Mouse (Mus musculus) thymus, postnatal 36 days (tissue): ENCODE results near the gene Kif28.
"Not testable (repeated sequence)": the region's sequence is repeated elsewhere in the genome, so short reads cannot be mapped to it uniquely, and the experiment has no call there.

Source experiments
- DNase-seq, 2 experiments: peaks; one replicate each; pipeline ENCODE4 v3.0.0; 2022; ENCODE audit warnings: mixed read lengths in 2 of 2

Kif28 gene

GRCm38 (mm10) chr1:179745171-179745570, at the start of gene Kif28:
Gene Kif28, minus strand, starts transcription at chr1:179745271.
- DNase-seq, result no peak

DNA sequence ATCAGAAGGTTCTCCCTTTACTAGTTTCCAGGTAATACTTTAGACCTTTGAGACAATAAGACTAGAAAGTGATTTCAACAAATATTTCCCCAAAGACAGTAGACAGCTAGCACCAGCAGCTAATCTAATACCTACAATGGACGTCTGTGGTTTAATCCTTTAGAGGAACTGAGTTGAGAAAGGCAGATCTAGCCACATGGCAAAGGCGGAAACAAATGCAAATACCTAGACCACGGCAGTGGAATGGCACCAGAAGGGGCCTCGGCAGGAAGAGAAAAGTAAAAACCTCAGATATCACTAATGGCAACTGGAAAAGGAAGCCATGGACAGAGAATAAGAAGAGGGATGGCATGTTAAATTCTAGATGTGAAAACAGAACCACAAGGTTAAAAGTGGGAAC, 42.2 kb upstream of the Kif28 start:
- no peak for DNase-seq

GRCm38 (mm10) chr1:179785502-179785901, 40.4 kb upstream of the Kif28 start:
- no peak for DNase-seq

DNA sequence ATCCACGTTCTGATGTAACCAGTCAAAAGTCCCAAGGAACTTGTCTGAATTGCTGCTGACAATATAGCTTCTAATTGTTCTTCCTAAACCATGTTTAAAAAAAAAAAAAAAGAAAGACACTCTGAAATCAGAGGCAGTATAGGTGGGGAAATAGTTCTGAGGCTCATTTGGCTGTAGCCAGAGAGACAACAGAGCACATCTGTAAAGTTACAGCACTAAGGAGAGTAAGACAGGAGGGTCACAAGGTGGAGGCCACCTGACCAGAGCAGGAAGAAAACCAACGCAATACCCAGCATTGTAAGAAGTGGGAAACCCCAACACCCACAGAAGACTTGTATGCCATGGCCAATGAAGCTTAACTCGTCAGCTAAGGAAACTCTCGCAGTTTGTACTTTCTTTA, 39.0 kb upstream of the Kif28 start:
- no peak for DNase-seq

DNA sequence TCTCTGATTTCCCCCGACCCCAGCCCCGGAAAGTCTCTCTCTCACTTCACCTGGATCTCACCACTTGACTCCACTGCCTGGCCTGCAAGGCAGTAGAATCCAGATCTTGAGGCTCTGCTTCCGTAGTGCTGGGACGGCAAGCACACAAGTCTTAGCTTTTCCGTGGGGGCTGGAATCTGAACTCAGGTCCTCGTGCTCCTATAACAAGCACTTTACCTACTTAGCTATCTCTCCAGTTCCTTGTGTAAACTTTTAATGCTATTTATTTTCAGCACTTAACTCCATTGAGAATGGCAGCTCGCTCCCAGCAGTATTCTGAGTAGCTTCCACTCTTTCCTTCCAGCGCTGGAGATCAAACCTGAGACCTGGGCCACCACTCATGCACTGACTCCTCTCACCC, 31.8 kb upstream of the Kif28 start:
- no peak for DNase-seq

DNA sequence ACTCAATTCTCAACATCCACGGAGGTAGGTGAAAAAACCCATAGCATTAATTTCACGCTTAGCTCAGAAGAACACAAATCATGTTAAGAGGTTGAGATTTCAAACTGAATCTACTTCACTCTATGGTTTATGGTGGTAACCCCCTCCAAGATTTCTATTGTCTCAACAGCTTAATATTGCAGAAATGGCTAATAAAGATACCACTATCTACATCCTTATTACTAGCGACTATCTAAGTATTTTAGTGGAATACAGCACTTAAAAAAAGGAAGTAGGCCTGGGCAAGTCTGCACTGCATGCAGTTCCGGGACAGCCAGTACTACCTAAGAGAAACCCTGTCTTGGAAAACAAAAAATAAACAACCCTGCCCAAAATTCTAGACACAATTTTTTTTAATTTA, 15.5 kb upstream of the Kif28 start:
- DNase-seq, result no peak

DNA sequence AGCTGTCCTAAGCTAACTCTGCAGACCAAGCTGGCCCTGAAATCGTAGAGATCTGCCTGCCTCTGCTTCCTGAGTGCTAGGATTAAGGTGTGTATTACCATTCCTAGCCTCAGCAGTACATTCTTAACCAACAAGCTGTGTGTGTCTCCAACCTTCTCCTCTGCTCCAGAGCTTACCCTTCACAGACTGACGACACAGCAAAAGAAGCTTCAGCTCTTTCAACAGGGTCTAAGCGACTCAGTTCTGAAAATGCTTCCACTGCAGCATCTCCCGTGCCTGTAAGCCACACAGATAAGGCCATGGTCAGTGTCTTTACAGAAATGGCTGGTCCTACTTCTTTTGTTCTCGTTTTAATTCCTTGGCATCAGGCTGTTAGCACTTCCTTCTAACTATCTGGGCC, 15.0 kb upstream of the Kif28 start:
- no peak for DNase-seq

GRCm38 (mm10) chr1:179756477-179756876, 11.4 kb upstream of the Kif28 start:
- no peak for DNase-seq

DNA sequence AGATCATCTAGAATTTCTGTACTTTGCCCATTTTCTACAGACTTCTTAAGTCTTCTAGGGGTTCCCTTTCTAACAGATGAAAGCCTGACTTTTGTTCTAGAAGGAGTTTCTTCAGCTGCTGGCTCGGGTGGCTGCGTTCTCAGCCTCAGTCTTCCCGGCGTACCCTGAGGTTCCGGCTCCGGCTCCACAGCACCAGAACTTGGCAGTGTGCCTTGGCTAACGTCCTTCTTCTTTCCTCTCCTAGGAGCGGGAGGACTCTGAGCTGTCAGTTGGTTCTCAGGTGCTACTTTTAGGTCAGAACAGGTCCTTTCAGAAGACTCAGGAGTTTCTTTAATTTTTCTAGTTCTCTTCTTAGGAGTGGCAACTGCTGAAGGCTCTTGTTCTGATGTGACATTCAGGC, 7.9 kb upstream of the Kif28 start:
- DNase-seq, result no peak

- no peak for DNase-seq
Observed at GRCm38 (mm10) chr1:179752276-179752675, 7.2 kb upstream of the Kif28 start.

- DNase-seq, result no peak
Observed at GRCm38 (mm10) chr1:179743593-179744193, 1.4 kb downstream of the Kif28 start.

- DNase-seq, result no peak
Observed at GRCm38 (mm10) chr1:179736483-179736882, 8.6 kb downstream of the Kif28 start.

DNA sequence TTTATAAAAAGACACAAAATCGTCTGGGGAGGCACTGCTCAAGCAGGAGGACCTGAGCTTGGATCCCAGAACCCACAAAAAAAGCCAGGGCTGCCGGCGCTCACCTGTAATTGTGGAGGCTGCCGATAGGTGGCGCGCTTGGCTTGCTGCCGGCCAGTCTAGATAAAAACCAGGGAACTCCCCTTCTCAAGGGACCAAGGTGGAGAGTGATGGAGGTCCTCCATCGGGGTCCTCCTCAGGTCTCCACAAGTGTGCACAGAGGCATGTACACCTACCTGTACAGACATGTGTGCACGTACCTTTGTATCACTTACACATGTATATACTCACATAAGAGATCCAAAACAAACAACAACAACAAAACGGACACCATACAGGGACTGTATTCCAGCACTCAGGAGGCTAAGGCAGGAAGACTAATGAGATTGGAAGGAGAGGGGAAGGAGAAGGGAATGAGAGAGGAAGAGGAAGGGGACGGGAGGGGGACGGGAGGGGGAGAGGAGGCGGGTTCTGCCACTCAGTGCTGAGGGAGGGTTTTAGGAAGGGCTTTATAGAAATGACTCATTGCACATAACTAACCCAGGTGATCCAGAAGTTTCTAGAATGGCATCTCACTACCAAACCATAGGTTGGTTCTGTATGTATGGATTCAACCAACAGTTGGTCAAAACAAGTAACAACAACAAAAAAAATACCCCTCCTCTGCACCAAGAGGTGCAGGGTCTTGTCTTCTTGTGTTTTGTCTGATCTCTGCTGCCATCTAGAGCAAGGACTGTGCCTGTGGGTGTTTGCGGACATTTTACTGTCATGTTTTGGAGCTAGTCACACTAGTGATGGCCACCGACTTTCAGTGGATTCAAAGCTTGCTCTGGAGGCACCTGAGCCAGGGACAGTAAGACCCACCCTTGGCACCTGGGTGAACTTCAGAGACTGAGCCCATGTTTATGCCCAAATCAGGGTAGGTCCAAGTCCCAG, 10.3 kb downstream of the Kif28 start:
- peak; percentile 65 to 71 for DNase-seq

DNA sequence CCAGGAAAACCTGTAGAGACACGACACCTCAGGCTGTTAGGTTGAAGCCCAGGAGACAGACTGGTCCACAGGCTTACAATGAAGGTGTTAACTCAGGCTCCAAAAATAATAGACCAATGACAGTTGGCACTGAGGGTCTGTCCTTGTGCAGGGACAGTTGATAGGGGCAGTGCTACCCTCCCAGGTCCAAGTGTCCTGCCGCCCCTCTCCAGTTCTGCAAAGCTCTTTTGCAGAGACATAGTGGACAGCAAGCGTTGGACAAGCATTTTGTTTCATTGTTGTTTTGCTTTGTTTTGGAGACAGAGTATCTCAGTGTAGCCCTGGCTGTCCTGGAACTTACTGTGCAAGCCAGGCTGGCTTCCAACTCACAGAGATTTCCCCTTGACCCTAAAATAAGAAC, 13.7 kb downstream of the Kif28 start:
- no peak for DNase-seq

- no peak for DNase-seq
Observed at GRCm38 (mm10) chr1:179728661-179729060, 16.4 kb downstream of the Kif28 start.

DNA sequence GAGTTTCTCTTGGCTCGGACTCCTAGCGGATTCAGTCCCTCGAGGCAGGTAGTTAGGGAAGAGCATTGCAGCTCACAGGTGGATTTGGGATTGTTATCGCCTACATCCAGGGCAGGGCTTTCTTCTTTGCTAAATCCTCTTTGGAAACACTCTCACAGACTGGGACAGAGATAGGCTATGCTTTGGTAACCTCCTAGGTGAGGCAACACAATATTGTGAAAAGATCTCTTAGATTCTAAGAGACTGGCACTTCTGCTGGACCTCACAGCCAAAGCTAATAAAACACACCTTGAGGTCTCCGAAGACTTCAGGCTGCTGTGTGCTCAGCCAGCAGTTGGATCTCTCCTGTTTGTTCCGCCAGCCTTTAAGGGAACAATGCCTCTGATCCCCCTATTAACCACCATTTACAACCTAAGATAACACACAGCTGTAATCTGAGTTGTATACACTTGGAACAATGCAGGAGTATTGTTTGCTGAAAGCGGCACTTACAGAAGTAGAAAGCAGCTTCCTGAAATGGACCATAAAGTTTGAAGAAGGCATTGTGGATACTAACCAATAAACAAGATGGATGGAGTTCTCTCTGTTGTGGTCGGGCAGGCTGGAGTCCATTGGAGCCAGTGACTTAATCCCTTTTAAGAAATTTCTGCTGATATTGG, 22.1 kb downstream of the Kif28 start:
- DNase-seq, result no peak

- no peak for DNase-seq
Observed at GRCm38 (mm10) chr1:179715786-179716185, 29.3 kb downstream of the Kif28 start.

GRCm38 (mm10) chr1:179715289-179715688, 29.8 kb downstream of the Kif28 start:
- DNase-seq, result not testable (repeated sequence)

- no peak for DNase-seq
Observed at GRCm38 (mm10) chr1:179713367-179713766, 31.7 kb downstream of the Kif28 start.

DNA sequence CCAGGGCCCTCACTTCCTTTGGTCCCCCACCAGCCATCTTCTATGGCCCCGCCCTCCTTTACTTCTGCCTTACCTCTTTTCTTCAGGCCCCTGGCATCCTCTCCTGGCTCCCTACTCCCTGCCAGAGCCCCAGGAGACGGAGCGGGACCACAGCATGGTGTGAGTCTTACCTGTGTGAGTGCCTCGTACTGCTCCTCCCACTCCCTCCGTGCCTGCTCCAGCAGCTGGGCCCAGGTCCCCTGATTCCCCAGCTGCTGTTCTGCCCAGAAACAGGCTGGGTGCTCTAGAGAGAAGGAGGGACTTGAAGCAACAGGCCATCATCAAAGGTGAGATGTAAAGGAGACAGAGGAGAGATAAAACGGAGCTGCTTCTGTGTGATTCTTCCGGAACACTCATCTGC, 32.4 kb downstream of the Kif28 start:
- DNase-seq, result no peak

DNA sequence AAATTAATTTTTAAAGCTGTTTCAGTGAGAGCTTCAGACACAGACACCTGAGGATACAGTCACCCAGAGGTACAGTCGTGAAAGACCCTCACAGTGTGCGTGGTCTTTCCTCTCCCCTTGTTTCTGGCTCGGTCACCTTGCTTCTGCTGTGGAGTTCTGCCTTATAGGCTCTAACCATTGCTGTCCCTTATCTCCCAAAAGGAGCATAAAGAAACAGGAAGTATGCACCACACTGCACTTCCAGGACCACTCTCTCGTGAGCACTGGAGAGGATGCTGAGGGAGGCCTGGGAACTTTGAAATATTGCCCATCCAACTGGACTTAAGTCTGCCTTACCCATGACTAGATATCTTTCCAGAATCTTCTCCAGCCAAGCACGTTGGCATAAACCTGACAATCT, 34.3 kb downstream of the Kif28 start:
- DNase-seq, result no peak

DNA sequence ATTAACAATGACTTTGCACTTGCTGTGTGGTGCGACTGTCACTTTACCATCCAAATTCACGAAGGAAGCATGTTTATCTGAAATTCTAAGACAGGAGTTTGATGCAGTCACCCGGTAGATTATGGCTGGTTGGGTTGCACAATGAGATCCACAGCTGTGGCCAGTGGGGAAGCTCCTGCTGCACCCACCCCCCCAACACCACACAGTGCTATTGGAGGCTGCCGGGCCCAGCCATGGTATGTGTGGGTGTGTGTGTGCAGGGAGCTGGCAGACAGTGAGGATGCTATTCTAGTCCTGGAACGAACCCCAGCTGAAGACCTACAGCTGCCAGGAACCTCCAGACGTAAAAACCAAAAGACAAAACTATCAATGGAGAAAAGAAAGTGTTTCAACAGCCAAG, 35.7 kb downstream of the Kif28 start:
- DNase-seq, result no peak

GRCm38 (mm10) chr1:179705154-179705553, 39.9 kb downstream of the Kif28 start:
- DNase-seq, result no peak

DNA sequence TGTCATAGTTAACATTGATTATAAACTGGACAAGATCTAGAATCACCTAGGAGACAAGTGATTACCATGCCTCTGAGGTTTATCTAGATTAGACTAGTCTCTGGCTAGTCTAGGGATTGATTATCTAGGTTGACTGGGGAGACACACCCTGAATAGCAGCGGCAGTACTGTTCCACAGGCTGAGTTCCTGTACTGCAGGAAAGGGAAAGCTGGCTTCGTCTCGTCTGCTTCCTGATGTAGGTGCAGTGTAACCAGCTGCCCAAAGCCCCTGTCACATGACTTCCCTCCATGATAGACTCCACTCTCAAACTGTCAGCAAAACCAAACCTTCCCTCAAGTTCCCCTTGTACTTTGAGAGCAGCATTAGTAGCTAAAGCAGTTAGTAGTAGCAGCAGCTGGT, 40.9 kb downstream of the Kif28 start:
- no peak for DNase-seq
